Mouse (Mus musculus): ENCODE data around the gene Dnal1.
A peak's percentile ranks its signal among the peaks of the same experiment; 100 is the strongest.
"Not testable (repeated sequence)": the region's sequence is repeated elsewhere in the genome, so short reads cannot be mapped to it uniquely, and the experiment has no call there.

DNA sequence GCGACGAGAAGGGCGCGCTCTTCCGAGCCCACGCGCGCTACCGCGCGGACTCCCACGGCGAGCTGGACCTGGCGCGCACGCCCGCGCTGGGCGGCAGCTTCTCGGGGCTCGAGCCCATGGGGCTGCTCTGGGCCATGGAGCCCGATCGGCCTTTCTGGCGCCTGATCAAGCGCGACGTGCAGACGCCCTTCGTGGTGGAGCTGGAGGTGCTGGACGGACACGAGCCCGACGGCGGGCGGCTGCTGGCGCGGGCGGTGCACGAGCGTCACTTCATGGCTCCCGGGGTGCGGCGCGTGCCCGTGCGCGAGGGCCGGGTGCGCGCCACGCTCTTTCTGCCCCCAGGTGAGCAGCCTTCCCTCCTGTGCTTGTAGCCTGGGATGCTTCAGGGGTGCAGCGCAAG, 44.6 kb upstream of the Dnal1 start:
- TF ChIP-seq SMC3 (IDR thresholded peaks at IDR 0.05; ENCODE audit: low read depth, low read length); CTCF (IDR thresholded peaks at IDR 0.05 in 2 of 3, conservative IDR thresholded peaks at IDR 0.05 in 1 of 3; ENCODE audit: control insufficient read depth in 1 of 3, insufficient read depth in 1 of 3, low read depth in 2 of 3, low read length in 3 of 3, poor library complexity in 1 of 3, severe bottlenecking in 1 of 3); SIN3A (IDR thresholded peaks at IDR 0.05; ENCODE audit: low read length); EP300 (IDR thresholded peaks at IDR 0.05; ENCODE audit: low read depth in 1 of 2, low read length in 2 of 2); MXI1 (IDR thresholded peaks at IDR 0.05; ENCODE audit: low read depth, low read length); GABPA (IDR thresholded peaks at IDR 0.05; ENCODE audit: low read depth, low read length); MEF2A (IDR thresholded peaks at IDR 0.05; ENCODE audit: extremely low read depth, insufficient replicate concordance, low read depth, low read length, poor library complexity, severe bottlenecking); POLR2AphosphoS2 (IDR thresholded peaks at IDR 0.05; ENCODE audit: low read length); MYC (IDR thresholded peaks at IDR 0.05; ENCODE audit: low read depth, low read length): not testable (repeated sequence)
- 0 out of 4 replicates have a peak, but pooled peaks of 1 of the 2 experiments have one; percentile 23 for TF ChIP-seq POLR2A (IDR thresholded peaks at IDR 0.05; ENCODE audit: control insufficient read depth in 1 of 2, insufficient read depth in 1 of 2, low read depth in 1 of 2, low read length in 2 of 2, poor library complexity in 1 of 2)
